Mouse (Mus musculus) MEL (cell line): Measurements from ENCODE around the gene Cd37. TPM values are rescaled to one million over a fixed set of nuclear protein-coding genes. Genes with fewer than 3 reads are reported as not detected.

Experiments used
- DNase-seq: peaks from one replicate; pipeline ENCODE4 v3.0.0; 2011; ENCODE audit warnings: low read depth, low spot score
- H3K27ac ChIP-seq: 2 replicates; pipeline ENCODE4 v1.5.1; 2012; ENCODE audit warnings: low read depth, mild to moderate bottlenecking, control low read depth, low read length, moderate library complexity; ENCODE audit not compliant: control insufficient read depth
- H3K27me3 ChIP-seq, 2 experiments: fragments of 150-350 bp in 1 of 2; sonication (generic) in 1 of 2; 2 replicates each; pipeline ENCODE4 v1.6.1; 2012; ENCODE audit warnings: low read length in 2 of 2, mild to moderate bottlenecking in 2 of 2, improper control_type of control experiment in 1 of 2, moderate library complexity in 1 of 2; ENCODE audit not compliant: insufficient read depth in 2 of 2, control insufficient read depth in 1 of 2
- H3K36me3 ChIP-seq, 2 experiments: 2 replicates each; pipeline ENCODE4 v1.6.1; 2012 to 2014; ENCODE audit warnings: low read length in 2 of 2, improper control_type of control experiment in 1 of 2, inconsistent platforms in 1 of 2, mild to moderate bottlenecking in 1 of 2; ENCODE audit not compliant: insufficient read depth in 2 of 2, control insufficient read depth in 1 of 2
- H3K4me1 ChIP-seq, 2 experiments: fragments of 150-350 bp in 1 of 2; sonication (generic) in 1 of 2; 2 replicates each; pipeline ENCODE4 v1.6.1; 2012; ENCODE audit warnings: low read length in 2 of 2, improper control_type of control experiment in 1 of 2, mild to moderate bottlenecking in 1 of 2; ENCODE audit not compliant: insufficient read depth in 2 of 2, control insufficient read depth in 1 of 2
- H3K4me3 ChIP-seq, 2 experiments: fragments of 150-350 bp in 1 of 2; sonication (generic) in 1 of 2; 2 replicates each; pipeline ENCODE4 v1.5.1; 2012; ENCODE audit warnings: low read depth in 2 of 2, low read length in 2 of 2, mild to moderate bottlenecking in 2 of 2, moderate library complexity in 2 of 2, control low read depth in 1 of 2, improper control_type of control experiment in 1 of 2; ENCODE audit not compliant: control insufficient read depth in 1 of 2, insufficient read depth in 1 of 2
- H3K79me2 ChIP-seq: 2 replicates; pipeline ENCODE4 v1.6.1; 2012; ENCODE audit warnings: mild to moderate bottlenecking, low read length, moderate library complexity; ENCODE audit not compliant: control insufficient read depth, poor library complexity, insufficient read depth
- H3K9ac ChIP-seq: 2 replicates; pipeline ENCODE4 v1.6.1; 2012; ENCODE audit warnings: low read depth, mild to moderate bottlenecking, control low read depth, low read length, moderate library complexity; ENCODE audit not compliant: control insufficient read depth, poor library complexity, severe bottlenecking
- H3K9me3 ChIP-seq: fragments of 150-350 bp; sonication (generic); replicated peaks from 2 replicates; pipeline ENCODE4 v1.6.1; 2012; ENCODE audit warnings: mild to moderate bottlenecking, low read length, improper control_type of control experiment, moderate library complexity; ENCODE audit not compliant: insufficient read depth
- CHD1 ChIP-seq: IDR thresholded peaks from 2 replicates; pipeline ENCODE4 v1.6.1; 2012; ENCODE audit warnings: low read depth, mild to moderate bottlenecking, inconsistent platforms, low read length, improper control_type of control experiment
- CTCF ChIP-seq, 3 experiments: IDR thresholded peaks in 2 of 3; conservative IDR thresholded peaks in 1 of 3; 2 replicates each; pipeline ENCODE4 v1.5.1; 2011 to 2012; ENCODE audit warnings: low read length in 3 of 3, low read depth in 2 of 3, mild to moderate bottlenecking in 2 of 3, improper control_type of control experiment in 1 of 3, inconsistent platforms in 1 of 3, mixed read lengths in 1 of 3, moderate library complexity in 1 of 3; ENCODE audit not compliant: control insufficient read depth in 1 of 3, insufficient read depth in 1 of 3, poor library complexity in 1 of 3, severe bottlenecking in 1 of 3
- ELF1 ChIP-seq: IDR thresholded peaks from 2 replicates; pipeline ENCODE4 v1.6.1; 2014; ENCODE audit warnings: low read depth, mild to moderate bottlenecking, inconsistent platforms, low read length, improper control_type of control experiment, moderate library complexity
- EP300 ChIP-seq, 2 experiments: IDR thresholded peaks; 2 replicates each; pipeline ENCODE4 v1.6.1; 2011; ENCODE audit warnings: improper control_type of control experiment in 2 of 2, low read length in 2 of 2, low read depth in 1 of 2, mild to moderate bottlenecking in 1 of 2
- GABPA ChIP-seq: IDR thresholded peaks from 2 replicates; pipeline ENCODE4 v1.6.1; 2012; ENCODE audit warnings: low read depth, mild to moderate bottlenecking, inconsistent platforms, low read length, improper control_type of control experiment, moderate library complexity
- KAT2A ChIP-seq: conservative IDR thresholded peaks from 2 replicates; pipeline ENCODE4 v1.6.1; 2012; ENCODE audit warnings: low read depth, low read length, improper control_type of control experiment, inconsistent platforms
- MEF2A ChIP-seq: IDR thresholded peaks from 2 replicates; pipeline ENCODE4 v1.6.1; 2014; ENCODE audit warnings: low read depth, mild to moderate bottlenecking, inconsistent platforms, low read length, improper control_type of control experiment; ENCODE audit not compliant: poor library complexity, insufficient replicate concordance, severe bottlenecking; ENCODE audit errors: extremely low read depth
- MXI1 ChIP-seq: IDR thresholded peaks from 2 replicates; pipeline ENCODE4 v1.6.1; 2011; ENCODE audit warnings: mild to moderate bottlenecking, low read depth, low read length, improper control_type of control experiment
- MYB ChIP-seq: IDR thresholded peaks from 2 replicates; pipeline ENCODE4 v1.6.1; 2011; ENCODE audit warnings: mild to moderate bottlenecking, low read depth, low read length, improper control_type of control experiment
- MYC ChIP-seq: IDR thresholded peaks from 2 replicates; pipeline ENCODE4 v1.6.1; 2011; ENCODE audit warnings: low read depth, mild to moderate bottlenecking, low read length, improper control_type of control experiment, moderate library complexity
- NELFE ChIP-seq: IDR thresholded peaks from 2 replicates; pipeline ENCODE4 v1.6.1; 2011; ENCODE audit warnings: low read depth, low read length, improper control_type of control experiment
- RAD21 ChIP-seq: IDR thresholded peaks from 2 replicates; pipeline ENCODE4 v1.6.1; 2011; ENCODE audit warnings: mild to moderate bottlenecking, low read depth, low read length, improper control_type of control experiment
- RCOR1 ChIP-seq: IDR thresholded peaks from 2 replicates; pipeline ENCODE4 v1.6.1; 2012; ENCODE audit warnings: low read depth, mild to moderate bottlenecking, inconsistent platforms, low read length, improper control_type of control experiment
- UBTF ChIP-seq: IDR thresholded peaks from 2 replicates; pipeline ENCODE4 v1.6.1; 2012; ENCODE audit warnings: low read depth, mild to moderate bottlenecking, inconsistent platforms, low read length, improper control_type of control experiment, moderate library complexity, borderline replicate concordance; ENCODE audit not compliant: insufficient read depth
- USF2 ChIP-seq, 2 experiments: IDR thresholded peaks; 2 replicates each; pipeline ENCODE4 v1.6.1; 2011 to 2012; ENCODE audit warnings: improper control_type of control experiment in 2 of 2, low read length in 2 of 2, borderline replicate concordance in 1 of 2, inconsistent platforms in 1 of 2, low read depth in 1 of 2, mild to moderate bottlenecking in 1 of 2; ENCODE audit not compliant: insufficient read depth in 1 of 2
- ZC3H11A ChIP-seq: IDR thresholded peaks from 2 replicates; pipeline ENCODE4 v1.6.1; 2012; ENCODE audit warnings: low read depth, mild to moderate bottlenecking, inconsistent platforms, low read length, improper control_type of control experiment
- ZNF384 ChIP-seq: IDR thresholded peaks from 2 replicates; pipeline ENCODE4 v1.6.1; 2012; ENCODE audit warnings: low read depth, mild to moderate bottlenecking, inconsistent platforms, low read length, improper control_type of control experiment
- polyA plus RNA-seq, 2 experiments: library from polyadenylated mRNA; stranded (reverse) in 1 of 2; unstranded in 1 of 2; fragments of >175 nt in 1 of 2; fragments of >200 nt in 1 of 2; gene quantifications; 2 replicates each; pipeline versions ENCODE4 v1.2.1 to v1.2.4; 2012; ENCODE audit warnings: low replicate concordance in 2 of 2, low read depth in 1 of 2; ENCODE audit not compliant: insufficient read length in 2 of 2, insufficient read depth in 1 of 2, missing spikeins in 1 of 2
- total RNA-seq: library from RNA; depleted of rRNA; stranded (reverse); fragments of 300-350 nt; gene quantifications from 2 replicates; pipeline ENCODE4 v1.2.3, GENCODE M21; 2012

The Cd37 gene
- total and polyA plus RNA-seq, 3 experiments, result 22.4 to 111 TPM; not detected in 1

DNA sequence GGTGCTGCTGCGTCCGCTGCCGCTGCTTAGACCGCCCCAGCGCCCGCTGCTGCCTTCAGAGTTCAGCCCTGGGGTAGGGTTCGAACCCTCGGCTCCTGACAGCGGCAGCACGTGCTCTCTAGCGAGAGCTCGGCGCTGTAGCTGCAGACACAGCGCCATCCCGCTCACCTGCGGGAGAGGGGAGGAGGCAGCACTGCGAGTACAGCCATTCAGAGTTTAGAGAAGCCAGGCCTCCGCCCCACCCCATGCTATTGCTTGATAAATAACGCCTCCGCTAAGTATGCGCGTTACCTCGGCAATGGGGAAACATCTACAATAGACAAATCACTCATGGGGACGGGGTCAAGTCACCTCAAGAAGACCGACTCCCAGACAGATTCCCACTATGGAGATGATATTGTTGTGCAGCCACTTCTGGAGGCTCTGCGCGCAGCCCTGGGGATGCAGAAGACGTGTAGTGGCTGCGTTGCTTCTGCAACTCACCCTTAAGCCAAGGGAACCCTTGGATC lies 4.5 kb downstream of the Cd37 start:
- Histone ChIP-seq H3K9me3 (no peaks in the 10 kb centered on the region), H3K27ac (no peak overlapping the region), H3K4me3 (no peak overlapping the region), H3K79me2 (peaks cover 4% of the 10 kb centered on the region), H3K27me3 (no peaks in the 10 kb centered on the region), H3K4me1 (peaks cover under 1 to 14% of the 10 kb centered on the region in 2 experiments; a peak in 3 of 4 replicates), H3K9ac (no peak overlapping the region), H3K36me3 (peaks cover 0 to 8% of the 10 kb centered on the region in 2 experiments; a peak in 2 of 4 replicates)
- no peak for TF ChIP-seq ELF1
- TF ChIP-seq UBTF, result no peak
- TF ChIP-seq KAT2A, result no peak
- no peak for TF ChIP-seq ZC3H11A
- TF ChIP-seq GABPA, result no peak
- no peak for TF ChIP-seq MXI1
- no peak for TF ChIP-seq MYC
- no peak for TF ChIP-seq CTCF (IDR thresholded peaks at IDR 0.05 in 2 of 3, conservative IDR thresholded peaks at IDR 0.05 in 1 of 3; ENCODE audit: control insufficient read depth in 1 of 3, insufficient read depth in 1 of 3, low read depth in 2 of 3, low read length in 3 of 3, poor library complexity in 1 of 3, severe bottlenecking in 1 of 3)
- no peak for DNase-seq

DNA sequence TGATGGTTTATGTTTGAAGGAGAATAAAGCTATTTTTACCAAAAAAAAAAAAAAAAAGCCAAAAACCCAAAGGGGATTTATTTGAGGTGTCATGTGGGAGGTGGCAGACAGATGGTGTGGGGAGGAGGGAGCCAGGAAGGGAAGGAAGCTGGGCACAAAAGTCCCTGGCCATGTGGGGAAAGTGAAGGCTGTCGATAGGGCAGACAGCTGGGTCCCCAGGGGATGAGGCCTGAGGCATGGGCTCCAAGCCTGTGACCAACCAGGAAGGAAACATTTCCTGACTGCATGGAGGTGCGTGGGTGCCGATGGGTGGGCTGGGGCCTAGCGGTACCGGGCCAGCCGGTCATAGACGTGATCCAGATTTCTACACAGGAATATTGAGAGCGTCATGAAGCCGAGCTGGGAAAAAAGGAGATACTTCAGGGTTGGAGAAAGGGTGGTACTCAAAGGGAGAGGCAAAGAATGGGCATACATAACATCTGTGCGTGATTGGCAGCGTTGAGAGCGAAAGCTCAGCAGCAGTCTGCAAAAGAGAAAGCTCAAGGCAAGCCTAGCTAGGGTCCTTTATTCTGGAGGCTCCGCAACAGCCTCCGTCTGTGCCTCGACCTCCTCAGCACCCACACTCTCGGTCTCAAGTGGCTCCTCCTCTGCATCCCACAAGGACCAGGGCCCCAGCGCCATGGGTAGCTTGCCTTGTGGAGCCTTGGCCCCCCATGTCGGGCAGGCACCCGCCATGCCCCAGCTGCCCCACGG lies 5.2 kb downstream of the Cd37 start:
- Histone ChIP-seq H3K9me3 (no peaks in the 10 kb centered on the region), H3K27ac (no peak overlapping the region), H3K4me1 (peaks cover 0 to 11% of the 10 kb centered on the region in 2 experiments; a peak in 2 of 4 replicates), H3K9ac (no peak overlapping the region), H3K4me3 (no peak overlapping the region), H3K79me2 (peaks cover 4% of the 10 kb centered on the region), H3K36me3 (peaks cover 0 to 8% of the 10 kb centered on the region in 2 experiments; a peak in 2 of 4 replicates), H3K27me3 (no peaks in the 10 kb centered on the region)
- TF ChIP-seq CHD1 (no peak), ZNF384 (no peak), EP300 (IDR thresholded peaks at IDR 0.05; ENCODE audit: low read depth in 1 of 2, low read length in 2 of 2) (no peak), USF2 (IDR thresholded peaks at IDR 0.05; ENCODE audit: borderline replicate concordance in 1 of 2, insufficient read depth in 1 of 2, low read depth in 1 of 2, low read length in 2 of 2) (no peak), NELFE (no peak), MEF2A (no peak), UBTF (no peak), CTCF (IDR thresholded peaks at IDR 0.05 in 2 of 3, conservative IDR thresholded peaks at IDR 0.05 in 1 of 3; ENCODE audit: control insufficient read depth in 1 of 3, insufficient read depth in 1 of 3, low read depth in 2 of 3, low read length in 3 of 3, poor library complexity in 1 of 3, severe bottlenecking in 1 of 3) (no peak), RAD21 (no peak), MYB (no peak), RCOR1 (no peak)
- DNase-seq, result no peak
